ENCODE assay signal across 28 mouse cellular contexts in genomic region chr7:141840354-141840753, GRCm38 (mm10). TPM values are rescaled to one million over a fixed set of nuclear protein-coding genes. Genes with fewer than 3 reads are reported as not detected.
DNase-seq lines count a peak whose midpoint lies in the region; ATAC-seq and TF ChIP-seq lines count a peak whose summit lies in the region.
"Had no signal": no experiment of that assay in that cellular context is flagged by ENCODE, and none has a peak within 500 bp of the region (broad histone marks: within the 10 kb centered on the region; RNA-seq: fewer than 3 reads in every experiment).

No protein-coding gene starts in this region.

- TF ChIP-seq CTCF in kidney, postnatal 0 days (IDR thresholded peaks at IDR 0.05; ENCODE audit: low read depth): no peak

- H3K9me3 ChIP-seq in kidney, embryonic 15.5 days (replicated peaks): no peaks in the 10 kb centered on the region
- H3K9me3 ChIP-seq in kidney, postnatal 0 days (replicated peaks; ENCODE audit: low read length): no peaks in the 10 kb centered on the region
- H3K9me3 ChIP-seq: forebrain, embryonic 10.5 days; forebrain, embryonic 13.5 days; heart, embryonic 12.5 days; heart, embryonic 15.5 days had no signal

- peak; percentile 6 for DNase-seq in kidney, adult 9 months
- peak; percentile 8 for DNase-seq in kidney, postnatal 0 days (ENCODE audit: low spot score)
- peak; percentile 14 to 54 for DNase-seq in kidney, postnatal 25 days
- no peak for DNase-seq in layer of hippocampus, postnatal 25 days (ENCODE audit: extremely low spot score in 1 of 2, low spot score in 1 of 2)
- DNase-seq in gastrocnemius, postnatal 14 days: no peak
- no peak for DNase-seq in neural tube, embryonic 10.5 days (ENCODE audit: extremely low spot score, low spot score)
- DNase-seq: adrenal gland, adult 8-10 months; adrenal gland, postnatal 25 days; cerebellum, adult 11-12 months; cerebellum, adult 8-10 months; cerebellum, postnatal 14 days; gastrocnemius, adult 2 months; gastrocnemius, postnatal 25 days; heart, adult 18-20 months; heart, postnatal 10 days; heart, postnatal 4 days had no signal

- no peak overlapping the region for H3K9ac ChIP-seq in kidney, embryonic 15.5 days
- H3K9ac ChIP-seq in kidney, postnatal 0 days (ENCODE audit: low read depth, low read length): no peak overlapping the region
- H3K9ac ChIP-seq: forebrain, embryonic 13.5 days; heart, embryonic 12.5 days; heart, embryonic 15.5 days; hindbrain, embryonic 14.5 days had no signal

- ATAC-seq in kidney, embryonic 15.5 days (replicated peaks; ENCODE audit: low FRiP score): no peak
- 0 out of 2 replicates have a peak, but pooled peaks have one; percentile 50 for ATAC-seq in kidney, postnatal 0 days (replicated peaks; ENCODE audit: low FRiP score, low read depth)
- ATAC-seq: activated CD4-positive, CD25-positive, alpha-beta regulatory T cell, adult 4 months; CD4-positive, CD25-positive, alpha-beta regulatory T cell, adult 4 months; forebrain, embryonic 13.5 days; forebrain, embryonic 16.5 days had no signal

- H3K27ac ChIP-seq in kidney, embryonic 15.5 days: no peak overlapping the region
- H3K27ac ChIP-seq in kidney, postnatal 0 days: no peak overlapping the region
- H3K27ac ChIP-seq: forebrain, embryonic 10.5 days; forebrain, embryonic 13.5 days; gastrocnemius, adult 2 months; heart, embryonic 15.5 days; hindbrain, embryonic 14.5 days had no signal

- no peak overlapping the region for H3K4me3 ChIP-seq in kidney, embryonic 15.5 days (replicated peaks)
- no peak overlapping the region for H3K4me3 ChIP-seq in kidney, postnatal 0 days (replicated peaks; ENCODE audit: low read depth, low read length)
- H3K4me3 ChIP-seq: forebrain, embryonic 10.5 days; forebrain, embryonic 13.5 days; gastrocnemius, adult 2 months; heart, embryonic 12.5 days; heart, embryonic 15.5 days had no signal

- no peaks in the 10 kb centered on the region for H3K36me3 ChIP-seq in kidney, embryonic 15.5 days
- no peaks in the 10 kb centered on the region for H3K36me3 ChIP-seq in kidney, postnatal 0 days (ENCODE audit: insufficient read depth, low read length)
- H3K36me3 ChIP-seq: forebrain, embryonic 10.5 days; heart, embryonic 12.5 days; heart, embryonic 15.5 days had no signal

- 0 out of 2 replicates have a peak, but pooled peaks cover 9% of the 10 kb centered on the region for H3K4me1 ChIP-seq in kidney, embryonic 15.5 days
- H3K4me1 ChIP-seq in kidney, postnatal 0 days (replicated peaks; ENCODE audit: insufficient read depth, low read length): no peaks in the 10 kb centered on the region
- H3K4me1 ChIP-seq: forebrain, embryonic 10.5 days; forebrain, embryonic 13.5 days had no signal

- no peaks in the 10 kb centered on the region for H3K27me3 ChIP-seq in kidney, embryonic 15.5 days
- H3K27me3 ChIP-seq in kidney, postnatal 0 days (ENCODE audit: insufficient read depth, low read length): no peaks in the 10 kb centered on the region
- H3K27me3 ChIP-seq: forebrain, embryonic 13.5 days had no signal

- 70% methylated on average over 10 of the region's 10 CpGs for WGBS in kidney, embryonic 15.5 days
- 60% methylated on average over 10 of the region's 10 CpGs for WGBS in kidney, postnatal 0 days

- intact Hi-C loops in gastrocnemius, postnatal 14 days (cut with DNase I; ENCODE audit: low total_unique reads): no loop called here

- no peak overlapping the region for H3K4me2 ChIP-seq in kidney, embryonic 15.5 days
- H3K4me2 ChIP-seq in kidney, postnatal 0 days (ENCODE audit: low read length): no peak overlapping the region
- H3K4me2 ChIP-seq: forebrain, embryonic 13.5 days; heart, embryonic 12.5 days; heart, embryonic 15.5 days; hindbrain, embryonic 14.5 days had no signal

RNA-seq across cellular contexts. Expression of gene Muc5b, which starts 1.5 kb away (rescaled TPM):
- polyA plus RNA-seq in kidney, embryonic 15.5 days (2015; fragmentation: Nextera tagmentation; extraction: Ambion mirVana): 0.01 and 0.03 TPM in 2 replicates
- polyA plus RNA-seq in kidney, postnatal 0 days (2015; fragmentation: Nextera tagmentation; extraction: Ambion mirVana): 0.01 TPM in 2 replicates
- total RNA-seq in layer of hippocampus, postnatal 25 days (2021): not detected
- total RNA-seq in gastrocnemius, postnatal 14 days (2021): not detected
- total RNA-seq: adrenal gland, adult 8-10 months; adrenal gland, postnatal 25 days; gastrocnemius, adult 2 months; gastrocnemius, postnatal 25 days; heart, postnatal 4 days had no signal
- polyA plus RNA-seq: activated CD4-positive, CD25-positive, alpha-beta regulatory T cell, adult 4 months; brain, embryonic 14.5 days; CD4-positive, CD25-positive, alpha-beta regulatory T cell, adult 4 months; embryonic facial prominence, embryonic 11.5 days had no signal

RNA-seq across cellular contexts. Expression of gene Muc5ac, which starts 51.6 kb away (rescaled TPM):
- polyA plus RNA-seq in kidney, embryonic 15.5 days (2015; fragmentation: Nextera tagmentation; extraction: Ambion mirVana): not detected in 2 replicates
- polyA plus RNA-seq in kidney, postnatal 0 days (2015; fragmentation: Nextera tagmentation; extraction: Ambion mirVana): not detected in 2 replicates
- total RNA-seq in layer of hippocampus, postnatal 25 days (2021): not detected
- total RNA-seq in gastrocnemius, postnatal 14 days (2021): not detected
- total RNA-seq: adrenal gland, adult 8-10 months; adrenal gland, postnatal 25 days; gastrocnemius, adult 2 months; gastrocnemius, postnatal 25 days; heart, postnatal 10 days; heart, postnatal 4 days had no signal
- polyA plus RNA-seq: activated CD4-positive, CD25-positive, alpha-beta regulatory T cell, adult 4 months; brain, embryonic 14.5 days; embryonic facial prominence, embryonic 11.5 days; forebrain, embryonic 10.5 days; forebrain, embryonic 13.5 days; forebrain, embryonic 16.5 days; heart, embryonic 12.5 days; hindbrain, embryonic 11.5 days; hindbrain, embryonic 14.5 days had no signal

Comparison
In these comparisons a context has a peak if more than half of its experiments do, and no peak if none do; other contexts are left out.
1. DNase-seq: peak in kidney, adult 9 months (single experiment), kidney, postnatal 0 days (single experiment) and kidney, postnatal 25 days (2 of 2); none in layer of hippocampus, postnatal 25 days (0 of 2), gastrocnemius, postnatal 14 days (single experiment) and neural tube, embryonic 10.5 days (single experiment).